In genomic region chr5:122474643-122475363, GRCm38 (mm10) we compare ENCODE assay signal across 24 mouse cellular contexts. TPM values are rescaled to one million over a fixed set of nuclear protein-coding genes. Genes with fewer than 3 reads are reported as not detected.
A peak's percentile ranks its signal among the peaks of the same experiment; 100 is the strongest.
DNase-seq lines count a peak whose midpoint lies in the region; ATAC-seq and TF ChIP-seq lines count a peak whose summit lies in the region.
"Had no signal": no experiment of that assay in that cellular context is flagged by ENCODE, and none has a peak within 500 bp of the region (broad histone marks: within the 10 kb centered on the region; RNA-seq: fewer than 3 reads in every experiment).

No protein-coding gene starts in this region.

- H3K4me1 ChIP-seq in heart, embryonic 16.5 days (ENCODE audit: control insufficient read depth, insufficient read depth, low read length): peaks cover 26% of the 10 kb centered on the region
- H3K4me1 ChIP-seq in MEL (ENCODE audit: control insufficient read depth in 1 of 2, insufficient read depth in 2 of 2, low read length in 2 of 2): no peaks in the 10 kb centered on the region
- H3K4me1 ChIP-seq: embryonic facial prominence, embryonic 15.5 days; forebrain, embryonic 15.5 days; hindbrain, embryonic 12.5 days; neural tube, embryonic 15.5 days had no signal

- no peak overlapping the region for H3K4me3 ChIP-seq in heart, embryonic 16.5 days (ENCODE audit: low read length)
- no peak overlapping the region for H3K4me3 ChIP-seq in layer of hippocampus, adult 2 months
- no peak overlapping the region for H3K4me3 ChIP-seq in MEL (ENCODE audit: control insufficient read depth in 1 of 2, insufficient read depth in 1 of 2, low read depth in 2 of 2, low read length in 2 of 2)
- H3K4me3 ChIP-seq: embryonic facial prominence, embryonic 15.5 days; forebrain, embryonic 15.5 days; hindbrain, embryonic 12.5 days; neural tube, embryonic 15.5 days had no signal

- peaks cover 63% of the 10 kb centered on the region for H3K36me3 ChIP-seq in heart, embryonic 16.5 days (ENCODE audit: control insufficient read depth, insufficient read depth)
- peaks cover 2 to 52% of the 10 kb centered on the region in 2 experiments for H3K36me3 ChIP-seq in MEL (ENCODE audit: control insufficient read depth in 1 of 2, insufficient read depth in 2 of 2, low read length in 2 of 2)

- no peak; a peak in 1 of 4 replicates for TF ChIP-seq POLR2A in MEL (IDR thresholded peaks at IDR 0.05; ENCODE audit: control insufficient read depth in 1 of 2, insufficient read depth in 1 of 2, low read depth in 1 of 2, low read length in 2 of 2, poor library complexity in 1 of 2)

- no peak overlapping the region for H3K9ac ChIP-seq in heart, embryonic 16.5 days (ENCODE audit: low read length)
- H3K9ac ChIP-seq in MEL (ENCODE audit: control insufficient read depth, low read depth, low read length, poor library complexity, severe bottlenecking): no peak overlapping the region
- H3K9ac ChIP-seq: embryonic facial prominence, embryonic 15.5 days; forebrain, embryonic 15.5 days; hindbrain, embryonic 12.5 days; liver, embryonic 14.5 days; neural tube, embryonic 15.5 days had no signal

- 78% methylated on average over 4 of the region's 4 CpGs for WGBS in heart, embryonic 16.5 days

- no peaks in the 10 kb centered on the region for H3K9me3 ChIP-seq in heart, embryonic 16.5 days (replicated peaks; ENCODE audit: control insufficient read depth, low read length)
- H3K9me3 ChIP-seq in MEL (replicated peaks; ENCODE audit: insufficient read depth, low read length): no peaks in the 10 kb centered on the region
- H3K9me3 ChIP-seq: embryonic facial prominence, embryonic 15.5 days; forebrain, embryonic 15.5 days; G1E; hindbrain, embryonic 12.5 days; neural tube, embryonic 15.5 days had no signal

- TF ChIP-seq CTCF in layer of hippocampus, adult 2 months (conservative IDR thresholded peaks at IDR 0.05): peak; percentile 53
- peak in 2 of 3 experiments; percentile 18 to 24; a peak in 2 of 6 replicates for TF ChIP-seq CTCF in MEL (IDR thresholded peaks at IDR 0.05 in 2 of 3, conservative IDR thresholded peaks at IDR 0.05 in 1 of 3; ENCODE audit: control insufficient read depth in 1 of 3, insufficient read depth in 1 of 3, low read depth in 2 of 3, low read length in 3 of 3, poor library complexity in 1 of 3, severe bottlenecking in 1 of 3)

- H3K27ac ChIP-seq in heart, embryonic 16.5 days (ENCODE audit: low read length): peak overlapping the region; percentile 39; the same call in 1 of the 2 replicates
- H3K27ac ChIP-seq in layer of hippocampus, adult 2 months: no peak overlapping the region
- H3K27ac ChIP-seq in MEL (ENCODE audit: control insufficient read depth, low read depth, low read length): no peak overlapping the region
- H3K27ac ChIP-seq: embryonic facial prominence, embryonic 15.5 days; forebrain, embryonic 15.5 days; hindbrain, embryonic 12.5 days; liver, embryonic 14.5 days; neural tube, embryonic 15.5 days had no signal

- TF ChIP-seq RAD21 in MEL (IDR thresholded peaks at IDR 0.05; ENCODE audit: low read depth, low read length): no peak; the same call in 1 of the 2 replicates

- H3K27me3 ChIP-seq in heart, embryonic 16.5 days (ENCODE audit: control insufficient read depth, insufficient read depth, low read length): no peaks in the 10 kb centered on the region
- H3K27me3 ChIP-seq in MEL (ENCODE audit: control insufficient read depth in 1 of 2, insufficient read depth in 2 of 2, low read length in 2 of 2): no peaks in the 10 kb centered on the region
- H3K27me3 ChIP-seq: CH12.LX; embryonic facial prominence, embryonic 15.5 days; forebrain, embryonic 15.5 days; hindbrain, embryonic 12.5 days; neural tube, embryonic 15.5 days had no signal

- no peak for DNase-seq in heart, postnatal 14 days
- no peak for DNase-seq in layer of hippocampus, adult 2 months (ENCODE audit: low spot score in 2 of 2)
- DNase-seq in layer of hippocampus, postnatal 36 days: no peak
- DNase-seq in MEL (ENCODE audit: low read depth, low spot score) (no peak), adipocyte (ENCODE audit: low spot score) (peak; percentile 40)
- no peak for DNase-seq in thymus, postnatal 4 days
- DNase-seq: adrenal gland, postnatal 10 days; B cell, adult 2 months; cerebellum, adult 9-10 months; gastrocnemius, postnatal 25 days; heart, adult 18-20 months; right cerebral cortex, adult 18-20 months; right cerebral cortex, postnatal 4 days; thymus, postnatal 25 days had no signal

- peaks cover 5% of the 10 kb centered on the region for H3K79me2 ChIP-seq in MEL (ENCODE audit: control insufficient read depth, insufficient read depth, low read length, poor library complexity)

- intact Hi-C loops in heart, postnatal 14 days (cut with DNase I): loop anchor here (10.0 kb wide), 1 partner anchor 150 kb away; no protein-coding TSS in a partner anchor

- ATAC-seq in heart, embryonic 16.5 days (replicated peaks; ENCODE audit: extremely low read depth, insufficient read depth, low FRiP score): no peak
- ATAC-seq: activated CD4-positive, CD25-positive, alpha-beta regulatory T cell, adult 4 months; forebrain, embryonic 15.5 days had no signal

- TF ChIP-seq EP300 in MEL (IDR thresholded peaks at IDR 0.05; ENCODE audit: low read depth in 1 of 2, low read length in 2 of 2): no peak

- H3K4me2 ChIP-seq in heart, embryonic 16.5 days (ENCODE audit: low read depth, low read length): no peak overlapping the region
- H3K4me2 ChIP-seq: embryonic facial prominence, embryonic 15.5 days; forebrain, embryonic 15.5 days; hindbrain, embryonic 12.5 days; midbrain, embryonic 11.5 days; neural tube, embryonic 15.5 days had no signal

TF ChIP-seq in MEL, 35 proteins besides CTCF, POLR2A, EP300 and RAD21:
- TF ChIP-seq POLR2AphosphoS2 (IDR thresholded peaks at IDR 0.05; ENCODE audit: low read length) (no peak), ELF1 (IDR thresholded peaks at IDR 0.05; ENCODE audit: low read depth, low read length) (no peak), ZNF384 (IDR thresholded peaks at IDR 0.05; ENCODE audit: low read depth, low read length) (0 out of 2 replicates have a peak, but pooled peaks have one; percentile 23), ZMIZ1 (IDR thresholded peaks at IDR 0.05; ENCODE audit: low read depth, low read length) (no peak), ZC3H11A (IDR thresholded peaks at IDR 0.05; ENCODE audit: low read depth, low read length) (no peak), MYB (IDR thresholded peaks at IDR 0.05; ENCODE audit: low read depth, low read length) (no peak), MYC (IDR thresholded peaks at IDR 0.05; ENCODE audit: low read depth, low read length) (0 out of 2 replicates have a peak, but pooled peaks have one; percentile 28), GATA1 (IDR thresholded peaks at IDR 0.05; ENCODE audit: low read depth, low read length) (no peak), ZKSCAN1 (IDR thresholded peaks at IDR 0.05; ENCODE audit: low read depth, low read length) (no peak), KAT2A (conservative IDR thresholded peaks at IDR 0.05; ENCODE audit: low read depth, low read length) (no peak), SMC3 (IDR thresholded peaks at IDR 0.05; ENCODE audit: low read depth, low read length) (no peak), MXI1 (IDR thresholded peaks at IDR 0.05; ENCODE audit: low read depth, low read length) (no peak), TBP (IDR thresholded peaks at IDR 0.05; ENCODE audit: low read depth, low read length) (no peak), NRF1 (IDR thresholded peaks at IDR 0.05; ENCODE audit: insufficient read depth, low read depth, low read length, poor library complexity, severe bottlenecking) (no peak), JUND (IDR thresholded peaks at IDR 0.05; ENCODE audit: low read depth, low read length) (no peak), SIN3A (IDR thresholded peaks at IDR 0.05; ENCODE audit: low read length) (no peak)

RNA-seq across cellular contexts. Expression of gene Atp2a2, which starts 27.2 kb away (rescaled TPM):
- 306 and 316 TPM in 2 replicates for polyA plus RNA-seq in heart, embryonic 16.5 days (2015; fragmentation: Nextera tagmentation; extraction: Ambion mirVana)
- total RNA-seq in heart, postnatal 14 days (2021): 1,000 to 10,000 TPM; 9,386 to 9,784 TPM
- 100 to 1,000 TPM; 588 to 630 TPM for total RNA-seq in layer of hippocampus, adult 2 months (2021)
- total RNA-seq in layer of hippocampus, postnatal 36 days (2021): 100 to 1,000 TPM; 639 to 686 TPM
- total RNA-seq in MEL (2012; rRNA removed): 115 and 117 TPM in 2 replicates
- polyA plus RNA-seq in MEL (2012; ENCODE audit: insufficient read depth in 1 of 2, insufficient read length in 2 of 2, low read depth in 1 of 2, low replicate concordance in 2 of 2, missing spikeins in 1 of 2): 100 to 1,000 TPM; 176 to 199 TPM

RNA-seq across cellular contexts. Expression of gene Anapc7, which starts 53.3 kb away (rescaled TPM):
- 39.4 and 40.2 TPM in 2 replicates for polyA plus RNA-seq in heart, embryonic 16.5 days (2015; fragmentation: Nextera tagmentation; extraction: Ambion mirVana)
- 10 to 100 TPM; 33.9 to 37.5 TPM for total RNA-seq in heart, postnatal 14 days (2021)
- total RNA-seq in layer of hippocampus, adult 2 months (2021): 10 to 100 TPM; 32.9 to 33.2 TPM
- 10 to 100 TPM; 28.6 to 30.5 TPM for total RNA-seq in layer of hippocampus, postnatal 36 days (2021)
- total RNA-seq in MEL (2012; rRNA removed): 39.9 and 40.5 TPM in 2 replicates
- polyA plus RNA-seq in MEL (2012; ENCODE audit: insufficient read depth in 1 of 2, insufficient read length in 2 of 2, low read depth in 1 of 2, low replicate concordance in 2 of 2, missing spikeins in 1 of 2): 10 to 100 TPM in 1 of 2 experiments, not detected in 1; 49.7 TPM

Comparison
In these comparisons a context has a peak if more than half of its experiments do, and no peak if none do; other contexts are left out.
1. RNA of gene Atp2a2, which starts 27.2 kb away (total RNA-seq): 9,386 to 9,784 TPM in heart, postnatal 14 days; 639 to 686 TPM in layer of hippocampus, postnatal 36 days, 588 to 630 TPM in layer of hippocampus, adult 2 months and 115 to 117 TPM in MEL; every median in the first group is over 10 times any median in the second.